Mouse (Mus musculus): Measurements from ENCODE around the gene Gse1. TPM values are rescaled to one million over a fixed set of nuclear protein-coding genes. Genes with fewer than 3 reads are reported as not detected.
A peak's percentile ranks its signal among the peaks of the same experiment; 100 is the strongest.

Gene Gse1
- polyA plus RNA-seq, 1 experiment from 2014 or later, result 6.8 TPM

DNA sequence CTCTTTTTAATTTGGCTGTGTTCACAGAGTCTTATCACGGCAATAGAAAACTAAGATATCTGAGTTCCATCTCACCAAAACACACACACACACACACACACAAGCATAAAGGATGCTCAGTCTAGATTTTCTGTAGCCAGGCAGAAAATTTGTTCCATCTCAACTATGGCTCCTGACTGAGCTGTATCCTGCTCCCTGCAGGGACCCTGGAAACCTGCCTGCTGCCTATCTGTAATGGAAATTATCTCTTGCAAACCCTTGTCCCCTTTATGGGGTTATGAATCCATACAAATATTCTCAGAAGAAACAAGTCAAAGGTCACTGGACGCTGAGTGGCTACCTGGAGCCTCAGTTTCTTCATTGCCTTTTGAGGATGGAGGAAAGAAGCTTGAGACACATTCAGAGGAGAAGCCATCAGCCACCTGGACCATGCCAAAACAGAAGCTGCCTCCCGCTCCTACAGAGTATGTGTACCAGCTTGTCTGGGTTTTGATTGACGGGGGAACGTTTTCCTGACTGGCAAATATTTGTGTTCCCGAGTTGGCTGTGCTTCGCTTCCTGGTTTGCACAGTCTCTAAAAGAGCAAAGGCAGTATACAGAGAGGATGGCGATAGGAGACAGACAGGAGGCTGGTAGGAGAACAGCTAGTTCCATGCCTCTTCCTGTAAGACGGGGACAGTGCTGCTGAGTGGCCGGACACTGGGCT lies 363.5 kb downstream of the Gse1 start:
- ATAC-seq (ENCODE audit: insufficient number of reproducible peaks, low FRiP score, low TSS enrichment, low read depth), result no peak
- no peak overlapping the region for H3K4me3 ChIP-seq
- 69% methylated on average over 10 of the region's 10 CpGs for WGBS
- H3K27me3 ChIP-seq, result no peaks in the 10 kb centered on the region
- no peak overlapping the region for H3K9ac ChIP-seq
- H3K36me3 ChIP-seq, result no peaks in the 10 kb centered on the region
- peaks cover 22% of the 10 kb centered on the region for H3K4me1 ChIP-seq
- H3K4me2 ChIP-seq, result no peak overlapping the region
- H3K27ac ChIP-seq, result no peak overlapping the region
- H3K9me3 ChIP-seq, result no peaks in the 10 kb centered on the region

DNA sequence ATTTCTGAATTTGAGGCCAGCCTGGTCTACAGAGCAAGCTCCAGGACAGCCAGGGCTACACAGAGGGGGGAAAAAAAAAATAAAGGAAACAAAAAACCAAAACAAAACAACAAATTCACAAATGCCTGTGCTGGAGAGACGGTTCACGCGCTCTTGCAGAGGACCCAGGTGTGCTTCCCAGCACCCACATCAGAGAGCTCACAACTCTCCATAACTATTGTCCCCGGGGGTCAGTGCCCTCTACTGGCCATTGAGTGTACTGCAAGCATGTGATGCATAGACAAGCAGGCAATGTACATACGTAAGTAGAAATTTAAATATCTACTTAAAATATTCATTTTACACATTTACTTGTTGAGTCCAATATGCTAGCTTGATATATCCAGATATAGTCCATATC lies 366.3 kb downstream of the Gse1 start:
- no peak for ATAC-seq (ENCODE audit: insufficient number of reproducible peaks, low FRiP score, low TSS enrichment, low read depth)
- no peaks in the 10 kb centered on the region for H3K27me3 ChIP-seq
- H3K4me1 ChIP-seq, result peaks cover 19% of the 10 kb centered on the region
- WGBS, result 88% methylated on average over 5 of the region's 5 CpGs
- no peak overlapping the region for H3K9ac ChIP-seq
- no peaks in the 10 kb centered on the region for H3K36me3 ChIP-seq
- no peak overlapping the region for H3K4me3 ChIP-seq
- H3K4me2 ChIP-seq, result no peak overlapping the region
- no peaks in the 10 kb centered on the region for H3K9me3 ChIP-seq
- H3K27ac ChIP-seq, result no peak overlapping the region

DNA sequence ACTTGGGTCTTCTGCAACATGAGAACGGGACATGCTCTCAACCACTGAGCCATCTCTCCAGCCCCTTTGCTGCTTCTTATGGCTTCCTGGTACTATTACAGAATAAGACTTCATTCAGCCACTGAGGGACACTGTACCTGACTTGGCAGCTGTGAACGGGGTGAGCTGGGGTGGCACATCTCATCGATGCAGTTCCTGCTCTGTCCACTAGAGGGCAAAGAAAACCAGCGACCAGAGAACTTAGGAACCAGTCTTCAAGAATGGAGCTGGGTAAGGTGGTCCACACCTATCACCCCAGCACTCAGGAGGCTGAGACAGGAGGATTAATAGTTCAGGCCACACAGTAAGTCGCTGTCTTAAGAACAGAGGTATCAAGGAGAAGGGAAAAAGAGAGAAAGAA lies 367.7 kb downstream of the Gse1 start:
- Histone ChIP-seq H3K9ac (no peak overlapping the region), H3K4me1 (peaks cover 13% of the 10 kb centered on the region), H3K4me3 (no peak overlapping the region), H3K27ac (no peak overlapping the region), H3K27me3 (no peaks in the 10 kb centered on the region), H3K9me3 (no peaks in the 10 kb centered on the region), H3K36me3 (no peaks in the 10 kb centered on the region), H3K4me2 (no peak overlapping the region)
- ATAC-seq (ENCODE audit: insufficient number of reproducible peaks, low FRiP score, low TSS enrichment, low read depth), result no peak
- 10% methylated on average over 5 of the region's 5 CpGs for WGBS

DNA sequence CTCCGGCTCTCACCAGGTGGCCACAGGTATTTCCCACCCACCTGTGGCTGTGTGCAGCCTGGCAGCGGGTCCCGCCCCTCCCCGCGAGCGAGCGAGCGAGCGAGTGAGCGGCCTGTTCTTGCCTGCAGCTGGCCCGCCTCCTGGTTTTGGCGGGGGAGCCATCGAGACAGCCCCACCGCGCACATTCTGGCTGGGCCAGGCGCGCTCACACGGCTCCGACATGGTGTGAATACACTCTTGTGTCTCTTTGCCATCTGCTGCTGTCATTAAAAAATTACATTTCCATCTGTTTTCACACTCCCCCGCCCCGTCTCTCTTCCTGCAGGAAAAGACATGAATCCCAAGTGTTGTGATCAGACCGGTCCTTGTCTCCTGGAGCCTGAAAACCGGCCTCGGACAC lies 370.3 kb downstream of the Gse1 start:
- H3K4me3 ChIP-seq, result peak overlapping the region; percentile 11
- H3K9me3 ChIP-seq, result no peaks in the 10 kb centered on the region
- ATAC-seq (ENCODE audit: insufficient number of reproducible peaks, low FRiP score, low TSS enrichment, low read depth), result peak; percentile 27; the same call in 1 of the 2 replicates
- H3K4me1 ChIP-seq, result peaks cover 22% of the 10 kb centered on the region
- no peak overlapping the region for H3K9ac ChIP-seq
- H3K27me3 ChIP-seq, result no peaks in the 10 kb centered on the region
- 13% methylated on average over 24 of the region's 24 CpGs for WGBS
- 0 out of 2 replicates have a peak overlapping the region, but pooled peaks have one; percentile 8 for H3K27ac ChIP-seq
- H3K4me2 ChIP-seq, result peak overlapping the region; percentile 42
- no peaks in the 10 kb centered on the region for H3K36me3 ChIP-seq

DNA sequence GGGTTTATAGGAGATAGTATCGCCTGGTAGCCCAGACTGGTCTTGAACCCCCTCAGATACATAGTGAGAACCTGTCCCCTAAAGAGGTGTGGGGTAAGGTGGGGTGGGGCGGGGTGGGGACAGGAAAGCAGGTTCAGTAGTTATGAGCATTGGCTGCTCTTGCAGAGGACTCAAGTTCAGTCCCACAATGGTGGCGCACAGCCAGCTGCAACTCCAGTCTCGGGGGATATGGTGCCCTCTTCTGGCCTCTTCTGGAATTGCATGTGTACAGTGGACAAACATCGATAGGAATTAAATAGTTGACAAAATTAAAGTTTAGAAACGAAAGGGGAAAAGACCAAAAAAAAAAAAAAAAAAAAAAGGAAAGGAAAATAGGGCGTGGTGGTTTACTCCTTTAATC lies 371.2 kb downstream of the Gse1 start:
- Histone ChIP-seq H3K27me3 (no peaks in the 10 kb centered on the region), H3K4me2 (no peak overlapping the region), H3K4me3 (no peak overlapping the region), H3K36me3 (no peaks in the 10 kb centered on the region), H3K4me1 (peaks cover 22% of the 10 kb centered on the region), H3K9ac (no peak overlapping the region), H3K27ac (no peak overlapping the region), H3K9me3 (no peaks in the 10 kb centered on the region)
- no peak for ATAC-seq (ENCODE audit: insufficient number of reproducible peaks, low FRiP score, low TSS enrichment, low read depth)
- 56% methylated on average over 7 of the region's 7 CpGs for WGBS

DNA sequence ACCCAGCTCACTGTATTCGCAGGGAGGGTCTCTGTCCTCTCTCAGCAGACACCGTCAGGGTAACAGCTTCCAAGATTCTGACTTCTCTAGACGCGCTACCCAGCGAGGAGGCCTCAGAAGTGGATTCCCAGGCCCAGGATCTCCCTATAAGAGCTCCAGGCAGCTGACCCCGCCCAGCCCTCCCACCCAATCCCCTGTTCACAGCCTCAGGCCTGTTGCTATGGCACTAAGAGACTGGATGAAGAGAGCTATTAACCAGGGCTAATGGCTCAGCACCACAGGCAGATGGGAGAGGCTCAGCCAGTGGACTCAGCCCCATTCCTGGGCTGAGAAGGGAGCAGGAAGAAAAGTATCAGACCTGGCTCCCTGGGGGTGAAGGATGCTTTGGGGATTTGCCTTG lies 374.4 kb downstream of the Gse1 start:
- Histone ChIP-seq H3K27ac (no peak overlapping the region), H3K4me3 (no peak overlapping the region), H3K4me2 (no peak overlapping the region), H3K9ac (no peak overlapping the region), H3K36me3 (no peaks in the 10 kb centered on the region), H3K9me3 (no peaks in the 10 kb centered on the region), H3K4me1 (peaks cover 25% of the 10 kb centered on the region), H3K27me3 (no peaks in the 10 kb centered on the region)
- 40% methylated on average over 6 of the region's 6 CpGs for WGBS
- ATAC-seq (ENCODE audit: insufficient number of reproducible peaks, low FRiP score, low TSS enrichment, low read depth), result no peak

DNA sequence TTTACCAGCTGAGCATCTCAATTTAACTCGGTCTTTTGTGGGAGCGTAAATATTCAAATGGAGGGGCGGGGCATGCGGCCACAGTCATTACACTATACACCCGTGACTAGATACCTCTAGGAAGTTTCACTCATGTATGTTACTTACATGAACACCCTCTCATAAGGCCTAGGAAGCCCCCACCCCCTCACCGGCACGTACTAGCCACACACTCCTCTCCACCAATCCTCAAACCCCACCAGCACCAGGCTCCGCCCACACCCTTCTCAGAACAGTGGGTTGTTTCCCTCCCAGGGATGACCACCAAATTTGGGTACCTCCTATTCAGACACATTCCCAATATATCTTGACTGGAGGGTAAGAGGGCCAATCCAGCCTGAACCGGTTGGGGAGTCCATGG lies 379.2 kb downstream of the Gse1 start:
- no peak for ATAC-seq (ENCODE audit: insufficient number of reproducible peaks, low FRiP score, low TSS enrichment, low read depth)
- WGBS, result 83% methylated on average over 9 of the region's 9 CpGs
- Histone ChIP-seq H3K9ac (no peak overlapping the region), H3K36me3 (no peaks in the 10 kb centered on the region), H3K4me1 (peaks cover 8% of the 10 kb centered on the region), H3K4me2 (no peak overlapping the region), H3K27me3 (no peaks in the 10 kb centered on the region), H3K9me3 (no peaks in the 10 kb centered on the region), H3K4me3 (no peak overlapping the region), H3K27ac (no peak overlapping the region)

DNA sequence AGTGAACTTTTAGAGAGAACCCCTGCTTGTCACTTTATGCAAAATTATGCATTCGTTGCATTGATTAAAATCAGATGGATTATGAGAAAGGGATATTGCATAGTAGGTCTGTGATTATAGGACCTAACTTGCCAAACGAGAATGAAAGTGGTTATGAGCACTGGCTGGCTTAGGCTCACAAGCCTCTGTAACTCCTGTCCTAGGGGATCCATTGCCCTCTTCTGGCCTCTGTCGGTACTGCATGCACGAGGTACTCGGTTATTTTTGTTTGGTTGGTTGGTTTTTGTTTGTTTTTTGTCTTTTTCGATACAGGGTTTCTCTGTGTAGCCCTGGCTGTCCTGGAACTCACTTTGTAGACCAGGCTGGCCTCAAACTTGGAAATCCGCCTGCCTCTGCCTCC lies 379.6 kb downstream of the Gse1 start:
- Histone ChIP-seq H3K4me1 (peaks cover 4% of the 10 kb centered on the region), H3K4me3 (no peak overlapping the region), H3K9me3 (no peaks in the 10 kb centered on the region), H3K4me2 (no peak overlapping the region), H3K9ac (no peak overlapping the region), H3K36me3 (no peaks in the 10 kb centered on the region), H3K27me3 (no peaks in the 10 kb centered on the region), H3K27ac (no peak overlapping the region)
- 16% methylated on average over 7 of the region's 7 CpGs for WGBS
- no peak for ATAC-seq (ENCODE audit: insufficient number of reproducible peaks, low FRiP score, low TSS enrichment, low read depth)

DNA sequence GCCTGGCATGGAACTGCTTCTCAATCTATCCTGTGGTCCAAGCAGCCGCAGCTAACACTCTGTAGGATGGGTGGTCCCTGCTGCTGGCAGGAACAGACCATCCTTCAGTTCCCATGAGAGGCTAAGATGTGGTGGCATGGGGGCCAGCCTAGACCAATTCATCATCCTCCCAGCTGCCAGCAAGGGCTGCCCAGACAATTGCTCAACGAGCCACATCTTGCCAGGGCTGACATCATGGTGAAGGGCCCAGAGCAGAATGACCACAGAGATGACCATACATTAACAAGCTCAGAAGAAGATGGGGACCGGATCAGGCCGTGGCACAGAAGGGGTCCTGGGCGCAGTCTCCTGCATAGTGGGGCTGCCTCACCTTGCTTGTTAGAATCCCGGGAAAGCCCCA lies 382.6 kb downstream of the Gse1 start:
- Histone ChIP-seq H3K36me3 (no peaks in the 10 kb centered on the region), H3K4me3 (no peak overlapping the region), H3K9me3 (no peaks in the 10 kb centered on the region), H3K27me3 (no peaks in the 10 kb centered on the region), H3K4me1 (0 out of 2 replicates have a peak, but pooled peaks cover 3% of the 10 kb centered on the region), H3K9ac (no peak overlapping the region), H3K27ac (no peak overlapping the region), H3K4me2 (no peak overlapping the region)
- 82% methylated on average over 6 of the region's 6 CpGs for WGBS
- no peak for ATAC-seq (ENCODE audit: insufficient number of reproducible peaks, low FRiP score, low TSS enrichment, low read depth)

DNA sequence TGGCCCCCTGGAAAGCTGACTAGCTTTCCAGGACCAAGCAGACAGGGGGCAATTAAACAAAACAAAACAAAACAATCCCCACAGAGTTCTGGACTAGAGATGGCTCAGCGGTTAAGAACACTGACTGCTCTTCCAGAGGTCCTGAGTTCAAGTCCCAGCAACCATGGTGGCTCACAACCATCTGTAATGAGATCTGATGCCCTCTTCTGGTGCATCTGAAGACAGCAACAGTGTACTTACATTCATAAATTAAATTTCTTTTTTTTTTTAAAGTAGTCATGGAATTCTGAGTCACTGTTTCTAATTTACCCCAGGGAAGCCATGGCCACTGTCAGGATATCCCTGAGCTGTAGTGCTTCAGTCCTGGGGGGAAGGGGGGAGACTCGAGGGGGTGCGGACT lies 386.2 kb downstream of the Gse1 start:
- Histone ChIP-seq H3K27me3 (no peaks in the 10 kb centered on the region), H3K9me3 (no peaks in the 10 kb centered on the region), H3K27ac (no peak overlapping the region), H3K36me3 (no peaks in the 10 kb centered on the region), H3K9ac (no peak overlapping the region), H3K4me1 (peaks cover 13% of the 10 kb centered on the region), H3K4me2 (no peak overlapping the region), H3K4me3 (no peak overlapping the region)
- 81% methylated on average over 3 of the region's 3 CpGs for WGBS
- no peak for ATAC-seq (ENCODE audit: insufficient number of reproducible peaks, low FRiP score, low TSS enrichment, low read depth)

DNA sequence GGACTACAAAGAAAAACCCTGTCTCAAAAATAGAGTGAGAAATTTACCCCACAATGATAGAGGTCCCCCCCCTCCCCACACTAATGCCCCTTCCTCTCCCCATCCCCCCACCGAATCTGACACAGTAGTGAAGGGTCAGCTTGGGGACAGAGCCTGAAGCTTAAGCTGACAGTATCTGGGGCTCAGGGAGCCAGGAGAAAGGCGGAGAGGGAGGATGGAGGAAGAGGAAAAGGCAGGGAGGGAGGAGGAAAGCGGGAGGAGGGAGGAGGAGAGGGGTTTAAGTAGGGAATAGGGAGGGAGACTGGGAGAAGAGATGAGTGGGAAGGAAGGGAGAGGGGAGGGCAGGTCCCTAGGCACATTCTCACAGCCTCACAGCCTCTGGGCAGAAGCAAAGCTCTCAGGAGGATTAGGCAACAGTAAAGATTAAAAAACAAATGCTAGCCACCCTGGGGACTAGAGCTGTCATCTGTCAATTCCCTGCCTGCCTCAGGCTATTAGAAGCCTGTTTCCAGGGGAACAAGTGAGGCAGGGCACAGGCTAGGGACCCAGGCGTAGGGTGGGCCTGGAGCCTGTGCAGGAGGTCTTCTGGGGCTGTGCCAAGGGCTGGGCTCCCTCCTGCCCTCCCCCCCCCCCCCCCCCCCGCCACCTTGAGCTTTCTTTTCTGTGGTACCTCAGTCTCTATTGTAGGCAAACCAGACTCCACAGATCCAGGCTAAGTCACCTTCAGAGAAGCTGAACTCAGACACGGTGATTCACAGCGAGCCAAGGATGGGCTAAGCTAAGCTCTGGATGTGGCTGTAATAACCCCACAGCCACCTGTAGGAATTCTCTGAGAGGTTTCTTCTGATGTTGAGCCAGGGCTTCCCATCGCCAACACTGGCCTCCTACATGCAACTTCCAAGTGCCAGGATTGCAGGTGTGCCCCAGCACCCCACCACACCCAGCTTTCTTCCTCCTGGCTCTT lies 388.7 kb downstream of the Gse1 start:
- no peaks in the 10 kb centered on the region for H3K36me3 ChIP-seq
- H3K27me3 ChIP-seq, result no peaks in the 10 kb centered on the region
- ATAC-seq (ENCODE audit: insufficient number of reproducible peaks, low FRiP score, low TSS enrichment, low read depth), result no peak
- no peaks in the 10 kb centered on the region for H3K9me3 ChIP-seq
- H3K4me2 ChIP-seq, result no peak overlapping the region
- no peak overlapping the region for H3K9ac ChIP-seq
- peaks cover 13% of the 10 kb centered on the region for H3K4me1 ChIP-seq
- H3K4me3 ChIP-seq, result no peak overlapping the region
- 47% methylated on average over 7 of the region's 8 CpGs for WGBS
- H3K27ac ChIP-seq, result no peak overlapping the region

DNA sequence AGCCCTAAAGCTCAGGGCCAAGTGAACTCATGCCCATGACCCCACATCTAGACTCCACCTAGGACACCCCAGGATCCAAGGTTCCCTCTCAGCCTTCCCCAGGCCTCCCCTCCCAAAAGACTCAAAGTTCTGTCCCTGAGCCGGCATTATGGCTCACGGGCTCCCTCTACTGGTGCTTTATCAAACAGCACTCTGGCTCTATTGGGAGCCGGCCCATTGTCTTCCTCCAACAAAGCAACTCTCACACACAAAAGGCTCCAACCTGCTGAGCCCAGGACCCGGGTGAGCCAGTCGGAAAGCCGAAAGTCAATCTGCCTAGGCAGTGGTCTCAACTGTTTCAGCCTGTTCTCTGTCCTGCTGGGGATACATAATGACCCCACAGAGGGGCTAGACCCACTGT lies 389.9 kb downstream of the Gse1 start:
- H3K4me1 ChIP-seq, result peaks cover 13% of the 10 kb centered on the region
- no peak overlapping the region for H3K4me2 ChIP-seq
- ATAC-seq (ENCODE audit: insufficient number of reproducible peaks, low FRiP score, low TSS enrichment, low read depth), result no peak
- no peaks in the 10 kb centered on the region for H3K27me3 ChIP-seq
- WGBS, result under 1% methylated on average over 6 of the region's 6 CpGs
- no peaks in the 10 kb centered on the region for H3K36me3 ChIP-seq
- no peak overlapping the region for H3K9ac ChIP-seq
- H3K4me3 ChIP-seq, result no peak overlapping the region
- H3K27ac ChIP-seq, result no peak overlapping the region
- H3K9me3 ChIP-seq, result no peaks in the 10 kb centered on the region

Data from limb, embryonic 15.5 days (tissue).